Mouse (Mus musculus) liver, embryonic 14.5 days (tissue): ENCODE results near the gene Vipr1.

Experiments
- CTCF ChIP-seq: IDR thresholded peaks from 2 replicates; pipeline ENCODE4 v1.5.1; 2016; ENCODE audit warnings: antibody characterized with exemption, low read depth, control low read depth
- EP300 ChIP-seq: IDR thresholded peaks from 2 replicates; pipeline ENCODE4 v1.6.1; 2016; ENCODE audit warnings: antibody characterized with exemption, low read depth

DNA sequence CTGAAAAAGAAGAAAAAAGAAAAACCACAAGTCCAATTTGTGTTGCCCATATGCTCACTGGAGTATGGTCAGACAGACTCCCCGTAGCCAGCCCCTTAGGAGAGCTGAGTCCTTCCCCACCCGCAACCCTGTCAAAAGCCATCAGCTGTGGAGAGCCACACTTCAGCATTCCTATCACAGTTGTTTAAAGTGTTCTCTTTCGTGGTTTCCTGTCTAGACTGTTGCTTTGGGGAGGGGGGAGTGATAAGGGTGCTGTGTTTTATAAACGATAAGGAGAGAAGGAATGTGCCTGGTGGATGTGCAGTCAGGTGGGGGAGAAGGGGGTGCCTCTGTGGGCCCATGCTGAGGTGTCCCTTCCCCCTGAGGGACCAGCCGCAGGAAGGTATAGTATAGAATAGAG is 29.3 kb upstream of the Vipr1 start:
- TF ChIP-seq CTCF: no peak
- TF ChIP-seq EP300: no peak
